Mouse (Mus musculus) limb, embryonic 14.5 days (tissue): ENCODE measurements around the gene Ppm1j. TPM values are rescaled to one million over a fixed set of nuclear protein-coding genes. Genes with fewer than 3 reads are reported as not detected.
"Not testable (repeated sequence)": the region's sequence is repeated elsewhere in the genome, so short reads cannot be mapped to it uniquely, and the experiment has no call there.

Experiments used
- ATAC-seq: fragments of 200-750 bp; cut with Nextera tagmentation; 2 replicates; pipeline ENCODE4 v1.8.0; 2017; ENCODE audit warnings: low read depth, moderate number of reproducible peaks, moderate TSS enrichment; ENCODE audit not compliant: low FRiP score
- DNase-seq: peaks from one replicate; pipeline ENCODE4 v3.0.0-alpha.2; 2015; ENCODE audit warnings: low spot score
- H3K27ac ChIP-seq: fragments of 300-500 bp; sonication (generic); replicated peaks from 2 replicates; pipeline ENCODE4 v1.5.1; 2014; ENCODE audit warnings: low read depth, mild to moderate bottlenecking, low read length, moderate library complexity, mixed read lengths
- H3K27me3 ChIP-seq: fragments of 300-500 bp; sonication (generic); 2 replicates; pipeline ENCODE4 v1.6.1; 2014; ENCODE audit warnings: low read length, mixed read lengths; ENCODE audit not compliant: control insufficient read depth, insufficient read depth
- H3K36me3 ChIP-seq: fragments of 300-500 bp; sonication (generic); 2 replicates; pipeline ENCODE4 v1.6.1; 2014; ENCODE audit warnings: mild to moderate bottlenecking, low read length, moderate library complexity, mixed read lengths; ENCODE audit not compliant: control insufficient read depth, insufficient read depth
- H3K4me1 ChIP-seq: fragments of 300-500 bp; sonication (generic); 2 replicates; pipeline ENCODE4 v1.6.1; 2014; ENCODE audit warnings: antibody characterized with exemption, low read length, mixed read lengths; ENCODE audit not compliant: control insufficient read depth, insufficient read depth
- H3K4me2 ChIP-seq: fragments of 300-500 bp; sonication (generic); replicated peaks from 2 replicates; pipeline ENCODE4 v1.6.1; 2014; ENCODE audit warnings: low read depth, mild to moderate bottlenecking, low read length, moderate library complexity; ENCODE audit not compliant: severe bottlenecking
- H3K4me3 ChIP-seq: fragments of 300-500 bp; sonication (generic); replicated peaks from 2 replicates; pipeline ENCODE4 v1.5.1; 2014; ENCODE audit warnings: low read length
- H3K9ac ChIP-seq: fragments of 300-500 bp; sonication (generic); 2 replicates; pipeline ENCODE4 v1.6.1; 2014; ENCODE audit warnings: mild to moderate bottlenecking, low read depth, low read length, moderate library complexity; ENCODE audit not compliant: severe bottlenecking
- H3K9me3 ChIP-seq: fragments of 300-500 bp; sonication (generic); 2 replicates; pipeline ENCODE4 v1.6.1; 2016; ENCODE audit warnings: low read length; ENCODE audit not compliant: control insufficient read depth
- POLR2A ChIP-seq: fragments of 200-500 bp; IDR thresholded peaks from 2 replicates; pipeline ENCODE4 v1.8.0; 2012; ENCODE audit warnings: inconsistent platforms, mild to moderate bottlenecking, moderate library complexity, borderline replicate concordance; ENCODE audit not compliant: insufficient read depth, insufficient read length; ENCODE audit errors: extremely low read depth
- WGBS: fragments of 180-500 bp; shearing (Covaris S2); extraction: QIAGEN DNeasy Blood & Tissue Kit; methylation state at CpG from one replicate; pipeline ENCODE4 v1.1.7; 2014; 5-methylcytosine and 5-hydroxymethylcytosine counted together
- polyA plus RNA-seq, 2 experiments: library from polyadenylated mRNA; depleted of rRNA in 1 of 2; stranded (reverse) in 1 of 2; unstranded in 1 of 2; fragments of >200 nt; fragmentation: Nextera tagmentation in 1 of 2; extraction: Ambion mirVana in 1 of 2; gene quantifications; 2 replicates each; pipeline versions ENCODE4 v1.2.1 to v1.2.3; 2012 to 2014

Ppm1j gene
- polyA plus RNA-seq, 2 experiments = 4.4 to 6.5 TPM

DNA sequence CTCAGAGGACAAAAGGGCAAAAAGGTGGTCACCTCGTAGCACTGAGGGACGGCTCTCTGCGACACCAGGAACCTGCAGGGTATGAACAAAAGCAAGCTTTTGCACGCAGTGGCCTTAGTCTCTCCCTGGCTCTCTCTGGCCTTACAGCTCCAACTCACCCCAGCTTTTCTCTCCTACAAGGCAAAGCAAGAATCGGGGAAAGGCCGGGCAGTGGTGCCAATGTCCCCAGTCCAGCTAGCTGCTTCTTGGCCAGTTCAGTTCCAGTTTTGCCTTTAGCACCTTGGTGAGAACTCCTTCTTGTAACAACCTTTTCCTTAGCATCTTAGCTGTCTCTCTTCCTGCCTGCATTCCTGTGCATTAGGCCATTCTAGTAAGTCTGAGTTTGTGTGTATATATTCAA, 20.6 kb downstream of the Ppm1j start:
- Histone ChIP-seq H3K9me3 (no peaks in the 10 kb centered on the region), H3K27ac (no peak overlapping the region), H3K27me3 (no peaks in the 10 kb centered on the region), H3K36me3 (peaks cover 75% of the 10 kb centered on the region), H3K9ac (no peak overlapping the region), H3K4me3 (no peak overlapping the region), H3K4me2 (no peak overlapping the region), H3K4me1 (no peaks in the 10 kb centered on the region)
- TF ChIP-seq POLR2A = no peak
- DNase-seq (no peak), ATAC-seq (no peak)
- 89% methylated on average over 6 of the region's 6 CpGs for WGBS

DNA sequence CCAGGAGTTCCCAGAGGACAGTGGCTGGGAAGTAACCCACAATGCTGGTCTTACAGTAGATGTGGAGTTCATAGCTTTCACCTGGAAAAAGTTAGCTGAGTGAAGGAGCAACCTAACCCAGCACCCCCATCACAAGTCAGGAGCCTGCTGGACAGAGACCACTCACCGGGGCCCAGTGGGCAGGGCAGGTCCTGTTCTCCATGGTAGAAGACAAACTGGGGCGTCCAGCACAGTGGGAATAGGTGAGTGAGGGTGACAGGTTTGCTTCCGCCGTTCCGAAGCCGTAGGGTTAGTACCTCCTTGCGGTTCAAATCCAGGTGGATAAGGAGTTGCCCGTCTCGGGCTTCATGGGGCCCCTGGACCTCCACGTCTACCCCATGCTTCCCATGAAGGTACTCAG, 23.5 kb downstream of the Ppm1j start:
- Histone ChIP-seq H3K36me3 (peaks cover 52% of the 10 kb centered on the region), H3K4me2 (no peak overlapping the region), H3K4me3 (no peak overlapping the region), H3K27me3 (no peaks in the 10 kb centered on the region), H3K27ac (no peak overlapping the region), H3K9ac (no peak overlapping the region), H3K4me1 (no peaks in the 10 kb centered on the region), H3K9me3 (no peaks in the 10 kb centered on the region)
- DNase-seq (no peak), ATAC-seq (no peak)
- WGBS = 91% methylated on average over 10 of the region's 10 CpGs
- no peak for TF ChIP-seq POLR2A

DNA sequence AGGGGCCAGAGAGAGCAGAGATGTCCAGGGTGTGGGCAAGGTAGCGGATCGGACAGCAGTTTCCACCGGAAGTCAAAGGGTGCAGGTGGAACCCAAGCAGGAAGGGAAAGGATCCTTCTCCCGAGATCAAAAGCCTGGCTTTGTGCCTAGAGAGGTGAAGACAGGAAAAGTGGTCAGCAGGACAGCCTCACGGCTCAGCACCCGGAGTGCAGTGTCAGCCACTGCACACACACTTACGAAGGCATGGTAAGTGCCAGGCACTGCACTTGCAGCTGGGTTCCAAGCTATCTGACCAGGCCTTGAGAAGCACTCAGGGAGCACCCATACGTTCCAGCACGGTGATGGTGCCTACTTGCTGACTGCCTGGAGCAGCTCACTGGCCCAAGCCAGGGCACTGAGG, 24.7 kb downstream of the Ppm1j start:
- Histone ChIP-seq H3K9me3 (no peaks in the 10 kb centered on the region), H3K4me1 (no peaks in the 10 kb centered on the region), H3K27me3 (no peaks in the 10 kb centered on the region), H3K36me3 (peaks cover 40% of the 10 kb centered on the region), H3K27ac (no peak overlapping the region), H3K4me3 (no peak overlapping the region), H3K4me2 (no peak overlapping the region), H3K9ac (no peak overlapping the region)
- DNase-seq (no peak), ATAC-seq (no peak)
- TF ChIP-seq POLR2A = no peak
- WGBS = 86% methylated on average over 7 of the region's 9 CpGs

DNA sequence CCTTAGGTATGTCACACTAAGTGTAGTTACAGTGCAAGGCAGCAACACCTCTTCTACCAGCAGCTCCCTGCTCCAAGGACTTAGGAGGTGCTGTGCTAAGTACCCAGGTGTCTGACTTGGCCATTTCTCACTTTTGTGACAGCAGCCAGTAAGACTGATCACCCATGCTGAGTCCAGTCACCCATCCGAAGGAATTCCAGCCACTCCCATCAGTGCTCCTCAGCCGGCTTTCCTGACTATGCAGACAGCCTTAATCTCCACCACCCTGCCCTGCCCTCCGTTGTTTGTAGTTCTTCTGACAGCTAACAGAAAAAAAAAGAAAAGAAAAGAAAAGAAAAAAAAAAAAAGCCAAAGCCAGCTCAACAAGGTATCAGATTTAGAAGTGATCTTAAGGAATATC, 30.9 kb downstream of the Ppm1j start:
- no peak overlapping the region for H3K27ac ChIP-seq
- ATAC-seq = no peak
- H3K4me2 ChIP-seq = no peak overlapping the region
- 32% methylated on average over 3 of the region's 3 CpGs for WGBS
- H3K9me3 ChIP-seq = no peaks in the 10 kb centered on the region
- peaks cover 7% of the 10 kb centered on the region; the same call in 1 of the 2 replicates for H3K36me3 ChIP-seq
- no peak for DNase-seq
- peaks cover 12% of the 10 kb centered on the region for H3K4me1 ChIP-seq
- no peak overlapping the region for H3K4me3 ChIP-seq
- TF ChIP-seq POLR2A = no peak
- H3K9ac ChIP-seq = no peak overlapping the region
- H3K27me3 ChIP-seq = no peaks in the 10 kb centered on the region

DNA sequence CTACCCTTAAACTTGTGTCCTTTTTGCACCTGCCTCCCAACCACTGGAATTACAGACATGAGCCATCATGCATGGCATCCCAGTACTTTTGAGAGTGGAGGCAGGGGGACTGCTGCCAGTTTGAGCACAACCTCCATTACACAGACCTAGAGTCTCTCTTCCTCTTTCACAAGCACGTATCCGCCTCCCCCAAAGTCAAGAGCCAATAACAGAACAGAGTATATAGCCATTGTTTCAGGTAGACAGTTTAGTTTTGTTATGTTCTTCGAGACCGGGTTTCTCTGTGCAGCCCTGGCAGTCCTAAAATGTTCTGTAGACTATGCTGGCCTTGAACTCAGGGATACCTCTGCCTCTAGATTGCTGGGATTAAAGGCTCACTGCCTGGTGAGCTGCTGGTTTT, 31.4 kb downstream of the Ppm1j start:
- DNase-seq = no peak
- Histone ChIP-seq H3K4me2 (no peak overlapping the region), H3K36me3 (peaks cover 7% of the 10 kb centered on the region; the same call in 1 of the 2 replicates), H3K27ac (no peak overlapping the region), H3K27me3 (no peaks in the 10 kb centered on the region), H3K9ac (no peak overlapping the region), H3K4me3 (no peak overlapping the region), H3K4me1 (peaks cover 14% of the 10 kb centered on the region), H3K9me3 (no peaks in the 10 kb centered on the region)
- ATAC-seq = no peak
- TF ChIP-seq POLR2A = no peak
- WGBS = 89% methylated on average over 4 of the region's 4 CpGs

DNA sequence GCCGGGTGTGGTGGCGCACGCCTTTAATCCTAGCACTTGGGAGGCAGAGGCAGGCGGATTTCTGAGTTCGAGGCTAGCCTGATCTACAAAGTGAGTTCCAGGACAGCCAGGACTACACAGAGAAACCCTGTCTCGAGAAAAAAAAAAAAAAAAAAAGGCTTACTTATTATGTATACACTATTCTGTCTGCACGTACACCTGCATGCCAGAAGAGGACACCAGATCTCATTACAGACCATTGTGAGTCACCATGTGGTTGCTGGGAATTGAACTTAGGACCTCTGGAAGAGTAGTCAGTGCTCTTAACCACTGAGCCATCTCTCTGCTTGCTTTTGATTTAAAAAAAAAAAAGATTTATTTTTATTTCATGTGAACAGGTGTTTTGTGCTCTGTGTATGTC, 32.4 kb downstream of the Ppm1j start:
- H3K4me3 ChIP-seq, H3K9me3 ChIP-seq, H3K27me3 ChIP-seq, H3K27ac ChIP-seq, ATAC-seq, H3K36me3 ChIP-seq, H3K9ac ChIP-seq, H3K4me2 ChIP-seq, DNase-seq: not testable (repeated sequence)
- peaks cover 14% of the 10 kb centered on the region for H3K4me1 ChIP-seq
- 95% methylated on average over 7 of the region's 7 CpGs for WGBS
